Mouse (Mus musculus) stomach, postnatal 0 days (tissue): ENCODE results near the gene Rpl38. TPM values are rescaled to one million over a fixed set of nuclear protein-coding genes. Genes with fewer than 3 reads are reported as not detected.

ENCODE experiments used
- ATAC-seq: fragments of 200-750 bp; cut with Nextera tagmentation; 2 replicates; pipeline ENCODE4 v1.8.0; 2017; ENCODE audit not compliant: low FRiP score, low TSS enrichment
- DNase-seq: peaks from one replicate; pipeline ENCODE4 v3.0.0-alpha.2; 2016; ENCODE audit warnings: low spot score
- H3K27ac ChIP-seq: fragments of 300-500 bp; sonication (generic); replicated peaks from 2 replicates; pipeline ENCODE4 v1.5.1; 2014; ENCODE audit warnings: mild to moderate bottlenecking, control low read depth
- H3K27me3 ChIP-seq: fragments of 300-500 bp; sonication (generic); 2 replicates; pipeline ENCODE4 v1.6.1; 2014; ENCODE audit warnings: low read length; ENCODE audit not compliant: control insufficient read depth, insufficient read depth
- H3K36me3 ChIP-seq: fragments of 300-500 bp; sonication (generic); 2 replicates; pipeline ENCODE4 v1.6.1; 2014; ENCODE audit warnings: low read length, mixed read lengths; ENCODE audit not compliant: control insufficient read depth, insufficient read depth
- H3K4me1 ChIP-seq: fragments of 300-500 bp; sonication (generic); replicated peaks from 2 replicates; pipeline ENCODE4 v1.6.1; 2014; ENCODE audit warnings: antibody characterized with exemption; ENCODE audit not compliant: control insufficient read depth, insufficient read depth
- H3K4me2 ChIP-seq: fragments of 300-500 bp; sonication (generic); replicated peaks from 2 replicates; pipeline ENCODE4 v1.6.1; 2014; ENCODE audit warnings: low read depth, mild to moderate bottlenecking, control low read depth, moderate library complexity
- H3K4me3 ChIP-seq: fragments of 300-500 bp; sonication (generic); 2 replicates; pipeline ENCODE4 v1.5.1; 2014; ENCODE audit warnings: low read depth, low read length, control low read depth
- H3K9ac ChIP-seq: fragments of 300-500 bp; sonication (generic); 2 replicates; pipeline ENCODE4 v1.6.1; 2014; ENCODE audit warnings: mild to moderate bottlenecking, low read length, control low read depth, mixed read lengths
- H3K9me3 ChIP-seq: fragments of 300-500 bp; sonication (generic); 2 replicates; pipeline ENCODE4 v1.6.1; 2016; ENCODE audit warnings: low read length; ENCODE audit not compliant: control insufficient read depth
- CTCF ChIP-seq: IDR thresholded peaks from 2 replicates; pipeline ENCODE4 v1.5.1; 2016; ENCODE audit warnings: antibody characterized with exemption, low read depth, mild to moderate bottlenecking, moderate library complexity
- EP300 ChIP-seq: optimal IDR thresholded peaks from 2 replicates; pipeline ENCODE3; 2016; ENCODE audit warnings: antibody characterized with exemption
- WGBS: fragments of 180-500 bp; shearing (Covaris S2); extraction: QIAGEN DNeasy Blood & Tissue Kit; methylation state at CpG from one replicate; pipeline ENCODE4 v1.1.7; 2014; 5-methylcytosine and 5-hydroxymethylcytosine counted together
- polyA plus RNA-seq: library from polyadenylated mRNA; unstranded; fragments of >200 nt; fragmentation: Nextera tagmentation; extraction: Ambion mirVana; gene quantifications from 2 replicates; pipeline ENCODE4 v1.2.1, GENCODE M21; 2015

Rpl38 gene
- polyA plus RNA-seq, 1 experiment from 2014 or later: 1,265 TPM

GRCm38 (mm10) chr11:114711393-114711792 is 43.1 kb downstream of the Rpl38 start:
- 86% methylated on average over 3 of the region's 3 CpGs for WGBS
- Histone ChIP-seq H3K36me3 (no peaks in the 10 kb centered on the region), H3K27ac (no peak overlapping the region), H3K4me2 (no peak overlapping the region), H3K9me3 (no peaks in the 10 kb centered on the region), H3K4me3 (no peak overlapping the region), H3K27me3 (no peaks in the 10 kb centered on the region), H3K9ac (no peak overlapping the region), H3K4me1 (no peaks in the 10 kb centered on the region)
- no peak for DNase-seq
- no peak for TF ChIP-seq CTCF
- no peak for TF ChIP-seq EP300
- no peak for ATAC-seq

GRCm38 (mm10) chr11:114711861-114712260 is 43.5 kb downstream of the Rpl38 start:
- ATAC-seq: no peak

GRCm38 (mm10) chr11:114714526-114714925 is 46.2 kb downstream of the Rpl38 start:
- WGBS: 78% methylated on average over 6 of the region's 6 CpGs
- TF ChIP-seq EP300: no peak
- TF ChIP-seq CTCF: no peak
- Histone ChIP-seq H3K4me3 (no peak overlapping the region), H3K36me3 (no peaks in the 10 kb centered on the region), H3K9ac (no peak overlapping the region), H3K4me2 (no peak overlapping the region), H3K9me3 (no peaks in the 10 kb centered on the region), H3K4me1 (no peaks in the 10 kb centered on the region), H3K27me3 (no peaks in the 10 kb centered on the region), H3K27ac (no peak overlapping the region)
- DNase-seq (no peak), ATAC-seq (no peak)

More at GRCm38 (mm10) chr11:114711861-114712260, 43.5 kb downstream of the Rpl38 start:
- WGBS: 89% methylated on average over 12 of the region's 12 CpGs
- no peak overlapping the region for H3K4me3 ChIP-seq
- H3K4me1 ChIP-seq: no peaks in the 10 kb centered on the region
- no peak for DNase-seq
- no peak overlapping the region for H3K4me2 ChIP-seq
- H3K27ac ChIP-seq: no peak overlapping the region
- H3K9me3 ChIP-seq: no peaks in the 10 kb centered on the region
- H3K27me3 ChIP-seq: no peaks in the 10 kb centered on the region
- TF ChIP-seq EP300 (no peak), CTCF (no peak)
- no peaks in the 10 kb centered on the region for H3K36me3 ChIP-seq
- no peak overlapping the region for H3K9ac ChIP-seq

- WGBS: 63% methylated on average over 7 of the region's 7 CpGs
- DNase-seq: no peak
- no peak for ATAC-seq
- H3K36me3 ChIP-seq: no peaks in the 10 kb centered on the region
- no peak overlapping the region for H3K4me3 ChIP-seq
- H3K27ac ChIP-seq: no peak overlapping the region
- H3K9ac ChIP-seq: no peak overlapping the region
- H3K9me3 ChIP-seq: no peaks in the 10 kb centered on the region
- H3K4me2 ChIP-seq: no peak overlapping the region
- H3K27me3 ChIP-seq: no peaks in the 10 kb centered on the region
- H3K4me1 ChIP-seq: no peaks in the 10 kb centered on the region
- TF ChIP-seq CTCF: no peak
- TF ChIP-seq EP300: no peak
Observed at GRCm38 (mm10) chr11:114715531-114715930, 47.2 kb downstream of the Rpl38 start.

DNA sequence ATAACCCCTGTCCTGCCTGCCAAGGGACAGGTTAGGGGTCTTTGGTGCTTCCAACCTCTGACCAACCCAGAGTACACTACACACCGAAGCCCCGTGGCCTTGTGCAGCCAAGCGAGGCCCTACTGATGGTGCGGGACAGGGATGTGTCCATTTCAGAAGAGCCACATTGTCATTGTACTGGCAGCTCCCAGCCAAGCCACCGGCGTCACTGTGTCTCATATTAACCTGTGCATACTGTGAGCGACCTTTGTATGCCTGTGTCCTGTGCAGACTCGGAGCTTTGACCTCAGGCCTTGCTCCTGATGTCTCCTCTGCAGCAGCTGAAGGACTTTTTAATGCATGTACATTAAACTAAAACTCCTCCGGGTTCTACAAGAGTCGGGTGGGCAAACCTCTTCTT is 52.2 kb downstream of the Rpl38 start:
- Histone ChIP-seq H3K4me3 (no peak overlapping the region), H3K9ac (no peak overlapping the region), H3K4me1 (no peaks in the 10 kb centered on the region), H3K27me3 (no peaks in the 10 kb centered on the region), H3K36me3 (no peaks in the 10 kb centered on the region), H3K9me3 (no peaks in the 10 kb centered on the region), H3K4me2 (no peak overlapping the region), H3K27ac (no peak overlapping the region)
- ATAC-seq: no peak
- DNase-seq: no peak
- TF ChIP-seq CTCF (no peak), EP300 (no peak)
- 85% methylated on average over 10 of the region's 10 CpGs for WGBS

Other genes with a start within 250 kb of the Rpl38 start
- gene Ttyh2, start 6.9 kb downstream of the Rpl38 start, polyA plus RNA-seq: 12.5 and 14.7 TPM in 2 replicates
- 0.35 and 0.36 TPM in 2 replicates for gene Dnaic2, start 58.9 kb downstream of the Rpl38 start, polyA plus RNA-seq
- 0.35 and 0.58 TPM in 2 replicates for gene Kif19a, start 96.9 kb downstream of the Rpl38 start, polyA plus RNA-seq
- 0.44 and 0.74 TPM in 2 replicates for gene Btbd17, start 127.4 kb downstream of the Rpl38 start, polyA plus RNA-seq
- gene Gpr142, start 130.4 kb downstream of the Rpl38 start, polyA plus RNA-seq: 0.08 TPM in 1 of 2 replicates, not detected in the other
- 10.8 and 11.2 TPM in 2 replicates for gene Gprc5c, start 182.6 kb downstream of the Rpl38 start, polyA plus RNA-seq
- gene Cd300a, start 221.5 kb downstream of the Rpl38 start, polyA plus RNA-seq: 1.5 and 2.1 TPM in 2 replicates